In the genomic region with DNA sequence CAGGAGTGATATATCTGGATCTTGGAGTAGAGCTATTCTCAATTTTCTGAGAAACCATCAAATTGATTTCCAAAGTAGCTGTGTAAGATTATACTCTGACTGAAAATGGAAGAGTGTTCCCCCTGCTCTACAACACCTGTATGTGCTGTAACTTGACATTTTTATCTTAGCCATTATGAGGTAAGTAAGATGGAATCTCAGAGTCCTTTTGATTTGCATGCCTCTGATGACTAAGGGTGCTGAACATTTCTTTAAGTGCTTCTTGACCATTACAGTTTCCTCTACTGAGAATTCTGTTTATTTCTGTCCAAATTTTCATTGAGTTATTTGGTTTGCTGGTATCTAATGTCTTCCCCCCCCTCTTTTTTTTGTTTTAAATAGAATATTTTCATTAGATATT, we compare ENCODE assay signal across 35 mouse cellular contexts.
"Had no signal": no experiment of that assay in that cellular context is flagged by ENCODE, and none has a peak within 500 bp of the region (broad histone marks: within the 10 kb centered on the region; RNA-seq: fewer than 3 reads in every experiment).

No protein-coding gene starts in this region.

- H3K36me3 ChIP-seq: heart, embryonic 10.5 days; heart, embryonic 12.5 days; heart, embryonic 13.5 days; heart, embryonic 15.5 days; hindbrain, embryonic 10.5 days; hindbrain, embryonic 12.5 days; hindbrain, embryonic 13.5 days; hindbrain, embryonic 15.5 days; intestine, embryonic 15.5 days; kidney, embryonic 15.5 days had no signal

- H3K9ac ChIP-seq: heart, embryonic 12.5 days; heart, embryonic 13.5 days; heart, embryonic 15.5 days; hindbrain, embryonic 12.5 days; hindbrain, embryonic 13.5 days; hindbrain, embryonic 14.5 days; hindbrain, embryonic 15.5 days; intestine, embryonic 15.5 days; kidney, embryonic 15.5 days had no signal

- H3K4me3 ChIP-seq: heart, embryonic 10.5 days; heart, embryonic 12.5 days; heart, embryonic 13.5 days; heart, embryonic 15.5 days; hindbrain, embryonic 10.5 days; hindbrain, embryonic 12.5 days; hindbrain, embryonic 13.5 days; hindbrain, embryonic 15.5 days; intestine, embryonic 15.5 days; kidney, embryonic 15.5 days; layer of hippocampus, adult 2 months had no signal

- H3K4me2 ChIP-seq: heart, embryonic 11.5 days; heart, embryonic 12.5 days; heart, embryonic 13.5 days; heart, embryonic 15.5 days; hindbrain, embryonic 12.5 days; hindbrain, embryonic 13.5 days; hindbrain, embryonic 14.5 days; hindbrain, embryonic 15.5 days; intestine, embryonic 15.5 days; kidney, embryonic 15.5 days had no signal

- H3K27ac ChIP-seq: heart, embryonic 10.5 days; heart, embryonic 13.5 days; heart, embryonic 15.5 days; hindbrain, embryonic 10.5 days; hindbrain, embryonic 12.5 days; hindbrain, embryonic 13.5 days; hindbrain, embryonic 14.5 days; hindbrain, embryonic 15.5 days; hindbrain, postnatal 0 days; intestine, embryonic 15.5 days; kidney, embryonic 15.5 days; kidney, postnatal 0 days; layer of hippocampus, adult 2 months had no signal

- ATAC-seq: hindbrain, embryonic 16.5 days; hindbrain, postnatal 0 days; inflammation-experienced regulatory T-cells, adult 6 months; intestine, embryonic 15.5 days; intestine, embryonic 16.5 days; intestine, postnatal 0 days had no signal

- H3K9me3 ChIP-seq: heart, embryonic 10.5 days; heart, embryonic 12.5 days; heart, embryonic 13.5 days; heart, embryonic 15.5 days; hindbrain, embryonic 10.5 days; hindbrain, embryonic 12.5 days; hindbrain, embryonic 13.5 days; hindbrain, embryonic 15.5 days; intestine, embryonic 15.5 days; kidney, embryonic 15.5 days had no signal

- H3K4me1 ChIP-seq: heart, embryonic 10.5 days; heart, embryonic 12.5 days; heart, embryonic 13.5 days; heart, embryonic 15.5 days; hindbrain, embryonic 10.5 days; hindbrain, embryonic 12.5 days; hindbrain, embryonic 13.5 days; hindbrain, embryonic 15.5 days; intestine, embryonic 15.5 days; kidney, embryonic 15.5 days had no signal

- DNase-seq: heart, postnatal 10 days; heart, postnatal 14 days; heart, postnatal 36 days; heart, postnatal 4 days; kidney, adult 11 months; kidney, adult 18-20 months; kidney, adult 2 months; kidney, adult 8-10 months; kidney, adult 9 months; kidney, postnatal 10 days; kidney, postnatal 14 days; kidney, postnatal 25 days; kidney, postnatal 36 days; kidney, postnatal 4 days; layer of hippocampus, adult 9-11 months; layer of hippocampus, postnatal 36 days had no signal

- H3K27me3 ChIP-seq: heart, embryonic 12.5 days; heart, embryonic 13.5 days; heart, embryonic 15.5 days; hindbrain, embryonic 12.5 days; hindbrain, embryonic 13.5 days; hindbrain, embryonic 15.5 days; intestine, embryonic 15.5 days; kidney, embryonic 15.5 days had no signal
